8 mouse cellular contexts compared by ENCODE assay signal in genomic region chrX:106026418-106027342, GRCm38 (mm10). TPM values are rescaled to one million over a fixed set of nuclear protein-coding genes. Genes with fewer than 3 reads are reported as not detected.
DNase-seq lines count a peak whose midpoint lies in the region; ATAC-seq lines count a peak whose summit lies in the region.

TSS of gene Atp7a (plus strand) at chrX:106027276.

- ATAC-seq in hindbrain, embryonic 11.5 days (ENCODE audit: low FRiP score) = peak; percentile 97

- peak; percentile 94 for DNase-seq in Muller cell, postnatal 12 days (ENCODE audit: inconsistent ontology term)
- peak; percentile 88 for DNase-seq in cerebellum, adult 9-11 months
- DNase-seq in frontal cortex, adult 2 months (ENCODE audit: extremely low spot score in 1 of 2, low spot score in 1 of 2) = peak; percentile 82 to 92
- peak; percentile 89 for DNase-seq in hindbrain, embryonic 11.5 days (ENCODE audit: low spot score)
- DNase-seq in layer of hippocampus, postnatal 14 days (ENCODE audit: low spot score in 2 of 2) = peak; percentile 84 to 92
- DNase-seq in lung, postnatal 14 days = peak; percentile 93
- DNase-seq in retina, adult 2 months (ENCODE audit: low read depth, low spot score) = peak; percentile 74
- peak; percentile 91 to 93 for DNase-seq in thymus, postnatal 36 days

- H3K4me1 ChIP-seq in hindbrain, embryonic 11.5 days (replicated peaks; ENCODE audit: control insufficient read depth, insufficient read depth, low read length) = no peaks in the 10 kb centered on the region

- H3K27ac ChIP-seq in hindbrain, embryonic 11.5 days (ENCODE audit: low read depth, low read length) = peak within 1 kb of the TSS; percentile 54; the same call in 1 of the 2 replicates

- H3K36me3 ChIP-seq in hindbrain, embryonic 11.5 days (ENCODE audit: control insufficient read depth, insufficient read depth, low read length) = no peaks in the 10 kb centered on the region

- H3K4me2 ChIP-seq in hindbrain, embryonic 11.5 days (replicated peaks; ENCODE audit: low read depth, low read length) = peak within 1 kb of the TSS; percentile 25

- peak within 1 kb of the TSS; percentile 58 for H3K9ac ChIP-seq in hindbrain, embryonic 11.5 days (ENCODE audit: low read depth, low read length)

- H3K9me3 ChIP-seq in hindbrain, embryonic 11.5 days (ENCODE audit: control insufficient read depth, low read length) = no peaks in the 10 kb centered on the region

- 19% methylated on average over 35 of the region's 36 CpGs for WGBS in hindbrain, embryonic 11.5 days

- H3K27me3 ChIP-seq in hindbrain, embryonic 11.5 days (ENCODE audit: control insufficient read depth, insufficient read depth, low read length) = no peaks in the 10 kb centered on the region

- peak within 1 kb of the TSS; percentile 40 for H3K4me3 ChIP-seq in hindbrain, embryonic 11.5 days (ENCODE audit: low read depth, low read length)

RNA-seq across cellular contexts. Expression of gene Atp7a, which starts in this region (rescaled TPM):
- 2.3 and 2.6 TPM in 2 replicates for polyA plus RNA-seq in frontal cortex, adult 2 months (2012; rRNA removed)
- polyA plus RNA-seq in hindbrain, embryonic 11.5 days (2014; fragmentation: Nextera tagmentation; extraction: Ambion mirVana) = 25.3 and 28.0 TPM in 2 replicates
- 10 to 100 TPM in 1 of 2 experiments, 1 to 10 TPM in 1; 8.7 to 11.3 TPM for total RNA-seq in layer of hippocampus, postnatal 14 days (2021)

Comparison
In these comparisons a context has a peak if more than half of its experiments do, and no peak if none do; other contexts are left out.
1. Peak in every context shown above with its lines: DNase-seq, ATAC-seq, H3K4me3 ChIP-seq and H3K27ac ChIP-seq.